Mouse (Mus musculus): ENCODE results near the gene Strip1. TPM values are rescaled to one million over a fixed set of nuclear protein-coding genes. Genes with fewer than 3 reads are reported as not detected.

The Strip1 gene
- polyA plus RNA-seq, 1 experiment from 2014 or later = 29.3 TPM

DNA sequence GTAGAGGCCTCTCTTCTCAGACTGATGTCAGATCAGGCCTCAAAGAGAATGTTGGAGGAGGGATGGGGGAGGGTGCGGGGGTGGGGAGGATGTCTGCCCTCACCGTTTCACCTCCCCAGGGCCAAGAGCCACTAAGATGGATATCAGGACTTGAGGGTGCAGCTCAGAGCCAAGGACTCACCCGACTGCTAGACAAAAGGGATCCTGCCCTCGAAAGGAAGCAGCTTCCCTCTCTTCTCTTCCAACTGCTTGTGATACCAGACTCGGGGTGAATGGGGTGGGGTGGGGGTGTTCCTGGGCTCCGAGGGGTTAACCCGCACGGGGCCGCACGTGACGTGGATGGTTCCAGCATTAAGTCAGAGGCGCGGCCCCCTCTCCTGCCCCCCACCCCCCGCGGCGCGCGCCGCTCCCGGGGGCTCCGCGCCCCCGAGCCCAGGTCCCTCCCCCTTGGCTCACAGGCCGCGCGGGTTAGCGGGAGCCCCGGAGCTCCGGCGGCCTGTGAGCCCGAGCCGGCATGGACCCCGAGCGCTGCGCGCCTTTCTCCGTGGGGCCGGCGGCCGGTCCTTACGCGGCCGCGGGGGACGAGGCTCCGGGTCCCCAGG, 36.7 kb downstream of the Strip1 start, which contains the start of gene Alx3:
Alx3 (plus strand) TSS at position 370 of the 602 bp plus-strand sequence.
- ATAC-seq (replicated peaks; ENCODE audit: low FRiP score) (no peak), DNase-seq (ENCODE audit: low spot score) (peak; percentile 38)
- Histone ChIP-seq H3K4me1 (replicated peaks; ENCODE audit: control insufficient read depth, insufficient read depth, low read length) (no peaks in the 10 kb centered on the region), H3K27ac (ENCODE audit: low read depth, low read length) (no peak within 1 kb of the TSS), H3K9ac (ENCODE audit: low read depth, low read length) (no peak within 1 kb of the TSS), H3K9me3 (ENCODE audit: control insufficient read depth, low read length) (no peaks in the 10 kb centered on the region), H3K4me2 (peak within 1 kb of the TSS; percentile 63), H3K4me3 (ENCODE audit: low read depth, low read length) (peak within 1 kb of the TSS; percentile 39), H3K27me3 (replicated peaks; ENCODE audit: control insufficient read depth, insufficient read depth, low read length) (peaks cover 87% of the 10 kb centered on the region), H3K36me3 (ENCODE audit: control insufficient read depth, insufficient read depth, low read length) (no peaks in the 10 kb centered on the region)
- 3% methylated on average over 28 of the region's 46 CpGs for WGBS

DNA sequence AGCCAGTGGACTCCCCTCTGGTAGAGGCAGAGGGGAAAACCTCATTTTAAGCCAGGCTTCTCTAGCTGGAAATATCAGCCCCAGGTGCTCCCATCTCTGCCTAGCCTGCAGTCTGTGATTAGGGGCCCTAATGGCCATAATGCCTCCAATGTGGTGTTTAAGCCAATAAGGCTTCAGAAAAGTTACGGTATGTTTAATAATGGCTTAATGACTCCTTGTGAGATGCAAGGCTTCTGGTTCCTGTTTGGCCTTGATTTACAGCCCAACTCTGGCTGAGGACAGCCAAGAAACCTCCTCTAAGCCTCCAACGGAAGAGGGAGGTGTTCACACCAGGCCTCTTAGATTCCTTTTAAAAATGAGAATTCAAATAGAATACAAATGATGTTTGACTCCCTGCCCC, 37.9 kb downstream of the Strip1 start:
- no peaks in the 10 kb centered on the region for H3K9me3 ChIP-seq (ENCODE audit: control insufficient read depth, low read length)
- no peak overlapping the region for H3K4me3 ChIP-seq (ENCODE audit: low read depth, low read length)
- peaks cover 81% of the 10 kb centered on the region for H3K27me3 ChIP-seq (replicated peaks; ENCODE audit: control insufficient read depth, insufficient read depth, low read length)
- DNase-seq (ENCODE audit: low spot score) = no peak
- H3K36me3 ChIP-seq (ENCODE audit: control insufficient read depth, insufficient read depth, low read length) = no peaks in the 10 kb centered on the region
- no peaks in the 10 kb centered on the region for H3K4me1 ChIP-seq (replicated peaks; ENCODE audit: control insufficient read depth, insufficient read depth, low read length)
- 36% methylated on average over 2 of the region's 2 CpGs for WGBS
- no peak for ATAC-seq (replicated peaks; ENCODE audit: low FRiP score)
- no peak overlapping the region for H3K9ac ChIP-seq (ENCODE audit: low read depth, low read length)
- H3K4me2 ChIP-seq = no peak overlapping the region
- no peak overlapping the region for H3K27ac ChIP-seq (ENCODE audit: low read depth, low read length)

DNA sequence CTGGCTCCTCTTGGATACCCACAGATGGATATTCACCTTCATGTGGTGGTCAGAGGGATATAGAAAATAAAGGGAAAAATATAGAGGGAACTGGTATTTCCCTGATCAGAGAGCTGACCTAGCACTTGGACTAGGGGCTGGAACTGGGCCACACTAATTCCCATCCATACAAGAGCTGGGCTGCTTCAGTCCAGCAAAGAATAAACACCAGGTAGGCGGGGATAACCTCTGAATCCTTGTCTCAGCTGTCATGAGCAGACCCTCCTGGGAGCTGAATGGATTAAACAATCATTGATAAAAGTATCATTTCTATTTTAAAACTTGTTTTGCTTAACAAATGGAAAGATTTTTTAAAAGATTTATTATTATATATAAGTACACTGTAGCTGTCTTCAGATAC, 39.9 kb downstream of the Strip1 start:
- no peak overlapping the region for H3K4me2 ChIP-seq
- 50% methylated on average over 1 of the region's 1 CpGs for WGBS
- peaks cover 74% of the 10 kb centered on the region for H3K27me3 ChIP-seq (replicated peaks; ENCODE audit: control insufficient read depth, insufficient read depth, low read length)
- ATAC-seq (replicated peaks; ENCODE audit: low FRiP score) (no peak), DNase-seq (ENCODE audit: low spot score) (no peak)
- no peak overlapping the region for H3K9ac ChIP-seq (ENCODE audit: low read depth, low read length)
- H3K27ac ChIP-seq (ENCODE audit: low read depth, low read length) = no peak overlapping the region
- no peaks in the 10 kb centered on the region for H3K4me1 ChIP-seq (replicated peaks; ENCODE audit: control insufficient read depth, insufficient read depth, low read length)
- no peaks in the 10 kb centered on the region for H3K36me3 ChIP-seq (ENCODE audit: control insufficient read depth, insufficient read depth, low read length)
- no peaks in the 10 kb centered on the region for H3K9me3 ChIP-seq (ENCODE audit: control insufficient read depth, low read length)
- no peak overlapping the region for H3K4me3 ChIP-seq (ENCODE audit: low read depth, low read length)

GRCm38 (mm10) chr3:107586504-107586903, 45.0 kb downstream of the Strip1 start:
- Histone ChIP-seq H3K27me3 (replicated peaks; ENCODE audit: control insufficient read depth, insufficient read depth, low read length) (peaks cover 78% of the 10 kb centered on the region), H3K9me3 (ENCODE audit: control insufficient read depth, low read length) (no peaks in the 10 kb centered on the region), H3K4me3 (ENCODE audit: low read depth, low read length) (no peak overlapping the region), H3K9ac (ENCODE audit: low read depth, low read length) (no peak overlapping the region), H3K27ac (ENCODE audit: low read depth, low read length) (no peak overlapping the region), H3K4me2 (no peak overlapping the region), H3K4me1 (replicated peaks; ENCODE audit: control insufficient read depth, insufficient read depth, low read length) (peaks cover 5% of the 10 kb centered on the region; the same call in 1 of the 2 replicates), H3K36me3 (ENCODE audit: control insufficient read depth, insufficient read depth, low read length) (no peaks in the 10 kb centered on the region)
- 78% methylated on average over 6 of the region's 6 CpGs for WGBS
- DNase-seq (ENCODE audit: low spot score) (no peak), ATAC-seq (replicated peaks; ENCODE audit: low FRiP score) (no peak)

DNA sequence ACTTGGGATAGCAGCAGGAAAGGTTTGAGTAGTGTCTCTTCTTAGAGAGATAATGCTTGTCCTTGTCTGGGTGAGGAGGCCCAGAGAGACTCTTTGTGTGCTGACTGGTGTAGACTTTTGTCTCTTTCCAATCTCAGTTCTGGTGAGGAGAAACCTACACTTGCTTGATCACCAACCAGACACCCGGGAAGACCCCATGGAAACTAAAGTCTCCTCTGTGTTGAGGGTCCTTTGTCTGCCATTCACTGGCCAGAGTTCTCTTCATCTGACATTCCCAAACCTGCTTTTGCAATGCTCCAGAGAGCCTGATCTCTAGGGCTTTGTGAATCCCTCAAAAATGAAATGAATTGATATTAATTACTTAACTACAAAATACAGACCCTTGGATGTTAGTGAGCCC, 47.6 kb downstream of the Strip1 start:
- no peaks in the 10 kb centered on the region for H3K36me3 ChIP-seq (ENCODE audit: control insufficient read depth, insufficient read depth, low read length)
- H3K9ac ChIP-seq (ENCODE audit: low read depth, low read length) = no peak overlapping the region
- ATAC-seq (replicated peaks; ENCODE audit: low FRiP score) = no peak
- H3K4me3 ChIP-seq (ENCODE audit: low read depth, low read length) = no peak overlapping the region
- no peak overlapping the region for H3K27ac ChIP-seq (ENCODE audit: low read depth, low read length)
- H3K4me1 ChIP-seq (replicated peaks; ENCODE audit: control insufficient read depth, insufficient read depth, low read length) = peaks cover 5% of the 10 kb centered on the region; the same call in 1 of the 2 replicates
- 13% methylated on average over 1 of the region's 1 CpGs for WGBS
- DNase-seq (ENCODE audit: low spot score) = no peak
- H3K4me2 ChIP-seq = no peak overlapping the region
- no peaks in the 10 kb centered on the region for H3K9me3 ChIP-seq (ENCODE audit: control insufficient read depth, low read length)
- H3K27me3 ChIP-seq (replicated peaks; ENCODE audit: control insufficient read depth, insufficient read depth, low read length) = peaks cover 89% of the 10 kb centered on the region

- Histone ChIP-seq H3K4me2 (peak overlapping the region; percentile 57), H3K4me1 (replicated peaks; ENCODE audit: control insufficient read depth, insufficient read depth, low read length) (peaks cover 6% of the 10 kb centered on the region), H3K9ac (ENCODE audit: low read depth, low read length) (no peak overlapping the region), H3K36me3 (ENCODE audit: control insufficient read depth, insufficient read depth, low read length) (no peaks in the 10 kb centered on the region), H3K9me3 (ENCODE audit: control insufficient read depth, low read length) (no peaks in the 10 kb centered on the region), H3K27me3 (replicated peaks; ENCODE audit: control insufficient read depth, insufficient read depth, low read length) (peaks cover 90% of the 10 kb centered on the region), H3K27ac (ENCODE audit: low read depth, low read length) (no peak overlapping the region), H3K4me3 (ENCODE audit: low read depth, low read length) (peak overlapping the region; percentile 36)
- no peak for ATAC-seq (replicated peaks; ENCODE audit: low FRiP score)
- WGBS = 2% methylated on average over 65 of the region's 65 CpGs
- DNase-seq (ENCODE audit: low spot score) = peak; percentile 57
Measured at GRCm38 (mm10) chr3:107582875-107583767, 48.4 kb downstream of the Strip1 start.

GRCm38 (mm10) chr3:107582130-107582874, 49.2 kb downstream of the Strip1 start:
- Histone ChIP-seq H3K4me2 (peak overlapping the region; percentile 57), H3K9me3 (ENCODE audit: control insufficient read depth, low read length) (no peaks in the 10 kb centered on the region), H3K4me3 (ENCODE audit: low read depth, low read length) (peak overlapping the region; percentile 36), H3K27ac (ENCODE audit: low read depth, low read length) (no peak overlapping the region), H3K27me3 (replicated peaks; ENCODE audit: control insufficient read depth, insufficient read depth, low read length) (peaks cover 83% of the 10 kb centered on the region), H3K9ac (ENCODE audit: low read depth, low read length) (no peak overlapping the region), H3K36me3 (ENCODE audit: control insufficient read depth, insufficient read depth, low read length) (no peaks in the 10 kb centered on the region), H3K4me1 (replicated peaks; ENCODE audit: control insufficient read depth, insufficient read depth, low read length) (peaks cover 14% of the 10 kb centered on the region)
- WGBS = 6% methylated on average over 18 of the region's 18 CpGs
- no peak for DNase-seq (ENCODE audit: low spot score)
- ATAC-seq (replicated peaks; ENCODE audit: low FRiP score) = no peak

DNA sequence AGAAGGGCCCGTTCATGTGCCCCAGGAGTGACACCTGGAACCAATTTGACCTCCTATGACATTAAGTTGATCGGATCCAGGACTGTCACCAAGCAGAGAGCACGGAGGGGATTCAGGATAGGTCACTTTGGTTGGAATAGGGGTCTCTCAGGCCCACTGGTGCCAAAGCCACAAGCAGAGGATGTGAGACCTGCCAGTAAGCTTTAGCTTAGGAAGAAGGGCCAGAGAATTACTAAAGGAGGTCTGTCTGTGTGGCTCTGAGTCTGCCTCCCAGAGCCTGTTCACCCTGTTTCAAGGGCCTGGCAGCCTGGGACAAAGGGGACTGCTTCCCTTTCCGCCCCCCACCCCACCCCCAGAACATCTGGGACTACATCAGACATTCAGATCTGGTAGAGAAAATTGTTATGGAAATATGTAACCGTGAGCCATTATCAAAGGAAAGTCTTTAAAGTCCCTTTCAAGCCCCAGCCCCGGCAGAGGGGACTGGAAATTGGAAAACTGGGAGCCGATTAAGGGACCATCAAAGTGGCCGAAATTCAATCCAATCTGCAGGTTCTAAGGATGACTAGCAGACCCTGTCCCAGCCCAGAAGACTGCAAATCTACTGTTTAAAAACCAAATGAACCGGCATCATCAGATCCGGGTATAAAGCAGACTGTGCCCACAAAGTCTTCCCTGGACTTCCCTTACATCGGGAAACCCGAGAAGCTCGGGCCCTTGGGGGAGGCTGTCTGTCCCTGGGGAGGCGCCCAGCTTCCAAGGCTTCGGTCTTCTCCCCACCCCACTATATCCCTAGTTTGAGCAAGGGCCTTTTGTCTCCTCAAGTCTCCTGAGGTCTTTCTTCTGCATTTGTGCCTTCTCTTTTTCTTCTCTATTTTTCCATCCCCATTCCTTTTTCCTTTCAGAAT, 50.1 kb downstream of the Strip1 start:
- WGBS = 11% methylated on average over 15 of the region's 15 CpGs
- DNase-seq (ENCODE audit: low spot score) = no peak
- Histone ChIP-seq H3K27me3 (replicated peaks; ENCODE audit: control insufficient read depth, insufficient read depth, low read length) (peaks cover 78% of the 10 kb centered on the region), H3K4me1 (replicated peaks; ENCODE audit: control insufficient read depth, insufficient read depth, low read length) (peaks cover 18% of the 10 kb centered on the region), H3K4me3 (ENCODE audit: low read depth, low read length) (no peak overlapping the region), H3K27ac (ENCODE audit: low read depth, low read length) (no peak overlapping the region), H3K36me3 (ENCODE audit: control insufficient read depth, insufficient read depth, low read length) (no peaks in the 10 kb centered on the region), H3K9me3 (ENCODE audit: control insufficient read depth, low read length) (no peaks in the 10 kb centered on the region), H3K4me2 (no peak overlapping the region), H3K9ac (ENCODE audit: low read depth, low read length) (no peak overlapping the region)
- no peak for ATAC-seq (replicated peaks; ENCODE audit: low FRiP score)
